Mouse (Mus musculus) forebrain, embryonic 10.5 days (tissue): ENCODE data around the gene Cntnap2. TPM values are rescaled to one million over a fixed set of nuclear protein-coding genes. Genes with fewer than 3 reads are reported as not detected.

Experiments used
- DNase-seq: peaks from one replicate; pipeline ENCODE4 v3.0.0-alpha.2; 2017; ENCODE audit warnings: low spot score; ENCODE audit errors: extremely low spot score
- H3K27ac ChIP-seq: fragments of 300-500 bp; sonication (generic); 2 replicates; pipeline ENCODE4 v1.5.1; 2016; ENCODE audit warnings: mild to moderate bottlenecking
- H3K27me3 ChIP-seq: fragments of 300-500 bp; sonication (generic); 2 replicates; pipeline ENCODE4 v1.6.1; 2016; ENCODE audit warnings: mild to moderate bottlenecking; ENCODE audit not compliant: poor library complexity, severe bottlenecking
- H3K36me3 ChIP-seq: fragments of 300-500 bp; sonication (generic); replicated peaks from 2 replicates; pipeline ENCODE4 v1.6.1; 2016; ENCODE audit warnings: mild to moderate bottlenecking, moderate library complexity
- H3K4me1 ChIP-seq: fragments of 300-500 bp; sonication (generic); 2 replicates; pipeline ENCODE4 v1.6.1; 2016
- H3K4me3 ChIP-seq: fragments of 300-500 bp; sonication (generic); 2 replicates; pipeline ENCODE4 v1.5.1; 2016; ENCODE audit warnings: mild to moderate bottlenecking, moderate library complexity
- H3K9me3 ChIP-seq: fragments of 300-500 bp; sonication (generic); 2 replicates; pipeline ENCODE4 v1.6.1; 2016; ENCODE audit warnings: mild to moderate bottlenecking, moderate library complexity
- WGBS: fragments of 180-500 bp; shearing (Covaris S2); methylation state at CpG from one replicate; pipeline ENCODE4 v1.1.7; 2016; 5-methylcytosine and 5-hydroxymethylcytosine counted together
- polyA plus RNA-seq: library from polyadenylated mRNA; unstranded; fragments of >200 nt; fragmentation: Nextera tagmentation; extraction: Ambion mirVana; gene quantifications from 2 replicates; pipeline ENCODE4 v1.2.1, GENCODE M21; 2016

Cntnap2 gene
- polyA plus RNA-seq, 1 experiment from 2014 or later: 89.3 TPM

DNA sequence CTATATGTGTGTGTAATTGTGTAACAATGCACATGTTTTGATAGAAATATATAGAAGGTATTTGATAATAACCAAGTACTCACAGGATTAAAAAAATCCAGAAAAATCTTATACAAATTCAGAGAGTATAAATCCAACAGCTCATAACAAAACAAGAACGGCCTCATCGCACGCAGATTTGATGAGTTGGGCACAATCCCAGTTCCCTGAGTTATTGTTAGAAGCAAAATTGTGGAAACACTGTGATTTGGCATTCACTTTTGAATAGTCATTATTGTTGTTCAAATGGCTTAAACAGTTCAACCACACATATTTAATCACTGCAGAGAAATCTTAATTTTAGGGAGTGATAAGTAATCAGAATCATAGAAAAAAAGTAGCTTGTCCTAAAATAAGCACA is 928.9 kb downstream of the Cntnap2 start:
- 91% methylated on average over 3 of the region's 3 CpGs for whole genome bisulfite sequencing
- no peaks in the 10 kb centered on the region for H3K36me3 ChIP-seq
- DNase-seq: no peak

DNA sequence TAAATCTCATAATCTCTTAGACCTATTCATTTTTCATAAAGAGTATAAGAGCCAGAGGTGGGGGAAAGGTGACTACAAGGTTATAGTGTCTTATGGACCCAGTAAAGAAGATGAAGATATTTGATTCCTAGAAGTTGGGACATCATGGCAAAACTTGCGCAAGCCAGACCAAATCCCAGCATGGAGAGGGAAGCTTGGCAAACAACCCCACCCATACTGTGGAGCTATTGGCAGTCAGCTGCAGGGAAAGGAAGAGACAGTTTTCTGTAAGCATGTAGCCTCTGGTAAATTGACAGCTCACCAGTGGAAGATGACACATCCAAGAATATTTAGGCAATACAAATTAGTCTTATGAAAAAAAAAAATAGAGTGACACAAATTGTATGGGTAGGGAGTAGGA is 931.9 kb downstream of the Cntnap2 start:
- Histone ChIP-seq H3K27ac (no peak overlapping the region), H3K4me1 (peaks cover 4% of the 10 kb centered on the region; the same call in 1 of the 2 replicates), H3K9me3 (no peaks in the 10 kb centered on the region), H3K27me3 (no peaks in the 10 kb centered on the region), H3K36me3 (no peaks in the 10 kb centered on the region), H3K4me3 (no peak overlapping the region)
- DNase-seq: no peak
- WGBS: 89% methylated on average over 1 of the region's 1 CpGs

More for the DNA sequence above, 928.9 kb downstream of the Cntnap2 start:
- Histone ChIP-seq H3K4me3 (no peak overlapping the region), H3K4me1 (peaks cover 4% of the 10 kb centered on the region; the same call in 1 of the 2 replicates), H3K27ac (no peak overlapping the region), H3K27me3 (no peaks in the 10 kb centered on the region), H3K9me3 (no peaks in the 10 kb centered on the region)

- DNase-seq: no peak
- 86% methylated on average over 2 of the region's 2 CpGs for WGBS
- Histone ChIP-seq H3K4me1 (no peaks in the 10 kb centered on the region), H3K9me3 (no peaks in the 10 kb centered on the region), H3K27ac (no peak overlapping the region), H3K4me3 (no peak overlapping the region), H3K27me3 (no peaks in the 10 kb centered on the region), H3K36me3 (no peaks in the 10 kb centered on the region)
These were observed 963.5 kb downstream of the Cntnap2 start for GRCm38 (mm10) chr6:46022515-46023143.

DNA sequence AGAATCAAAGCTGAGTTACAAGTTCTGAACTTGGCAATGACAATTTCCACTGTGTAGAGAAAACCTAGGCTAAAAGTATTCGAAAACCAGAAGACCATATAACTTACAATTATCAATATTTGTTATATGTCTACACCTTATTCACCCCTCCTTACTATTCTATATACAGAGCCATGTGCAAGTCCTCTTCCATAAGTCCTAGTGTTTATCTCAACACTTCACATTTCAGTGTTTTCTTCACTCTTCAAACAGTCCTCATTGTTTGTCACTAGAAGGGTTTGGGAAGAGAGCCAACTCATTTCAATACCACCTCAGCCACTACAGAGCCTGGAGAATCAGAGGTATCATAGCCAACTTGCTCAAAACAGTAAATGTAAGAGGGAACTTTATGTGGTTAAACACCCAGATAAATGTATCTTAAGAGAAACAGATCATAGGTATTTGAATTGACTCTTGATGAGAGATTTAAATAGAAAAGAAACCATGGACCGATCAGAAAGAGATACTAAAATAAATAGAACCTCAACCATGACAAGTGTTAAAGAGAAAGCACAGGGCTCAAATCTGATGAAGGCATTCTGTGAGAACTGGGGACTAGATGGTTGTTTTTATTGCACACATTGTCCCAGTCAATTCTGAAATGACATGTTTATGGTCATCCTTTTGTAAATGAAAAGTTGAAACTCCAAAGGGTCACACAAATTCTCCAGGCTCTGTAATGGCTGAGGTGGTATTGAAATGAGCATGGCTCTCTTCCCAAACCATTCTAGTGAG is 972.9 kb downstream of the Cntnap2 start:
- Histone ChIP-seq H3K36me3 (no peaks in the 10 kb centered on the region), H3K4me1 (no peaks in the 10 kb centered on the region), H3K4me3 (no peak overlapping the region), H3K27ac (no peak overlapping the region), H3K27me3 (no peaks in the 10 kb centered on the region), H3K9me3 (no peaks in the 10 kb centered on the region)
- WGBS: 83% methylated on average over 2 of the region's 2 CpGs
- no peak for DNase-seq

GRCm38 (mm10) chr6:46033108-46033507 is 974.0 kb downstream of the Cntnap2 start:
- no peak for DNase-seq
- WGBS: 80% methylated on average over 2 of the region's 2 CpGs
- Histone ChIP-seq H3K27ac (no peak overlapping the region), H3K9me3 (no peaks in the 10 kb centered on the region), H3K36me3 (no peaks in the 10 kb centered on the region), H3K4me3 (no peak overlapping the region), H3K4me1 (no peaks in the 10 kb centered on the region), H3K27me3 (no peaks in the 10 kb centered on the region)

DNA sequence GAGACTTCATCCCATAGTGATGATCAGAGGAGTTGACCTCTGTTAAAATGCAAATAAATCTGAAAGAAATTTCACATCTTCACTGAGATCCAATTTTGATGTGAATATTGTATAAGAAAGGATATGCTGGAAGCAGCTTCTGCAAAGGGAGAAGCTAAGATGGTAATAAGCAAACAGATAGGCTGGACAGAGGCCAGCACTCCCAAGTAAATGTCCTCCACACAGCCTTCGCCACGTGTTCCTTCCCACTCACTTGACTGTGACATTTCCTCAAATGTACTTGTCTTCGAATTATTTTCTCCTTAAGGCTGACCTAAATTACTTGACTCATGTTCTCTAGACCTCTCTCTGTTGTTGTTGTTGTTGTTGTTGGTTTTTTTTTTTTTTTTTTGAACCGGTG is 981.5 kb downstream of the Cntnap2 start:
- Histone ChIP-seq H3K36me3 (no peaks in the 10 kb centered on the region), H3K4me3 (no peak overlapping the region), H3K27me3 (no peaks in the 10 kb centered on the region), H3K9me3 (no peaks in the 10 kb centered on the region), H3K27ac (no peak overlapping the region), H3K4me1 (no peaks in the 10 kb centered on the region)
- no peak for DNase-seq
- WGBS: 92% methylated on average over 4 of the region's 4 CpGs

GRCm38 (mm10) chr6:46080236-46080635 is 1021.1 kb downstream of the Cntnap2 start:
- DNase-seq: peak; percentile 16
- H3K4me1 ChIP-seq: peaks cover 8% of the 10 kb centered on the region
- H3K27me3 ChIP-seq: peaks cover 13% of the 10 kb centered on the region; the same call in 1 of the 2 replicates
- no peak overlapping the region for H3K4me3 ChIP-seq
- WGBS: 39% methylated on average over 2 of the region's 2 CpGs
- H3K36me3 ChIP-seq: no peaks in the 10 kb centered on the region
- H3K27ac ChIP-seq: no peak overlapping the region
- H3K9me3 ChIP-seq: no peaks in the 10 kb centered on the region

- H3K4me1 ChIP-seq: peaks cover 8% of the 10 kb centered on the region
- H3K36me3 ChIP-seq: no peaks in the 10 kb centered on the region
- no peak overlapping the region for H3K4me3 ChIP-seq
- no peak overlapping the region for H3K27ac ChIP-seq
- H3K9me3 ChIP-seq: no peaks in the 10 kb centered on the region
- DNase-seq: no peak
- H3K27me3 ChIP-seq: peaks cover 13% of the 10 kb centered on the region; the same call in 1 of the 2 replicates
These were observed 1022.3 kb downstream of the Cntnap2 start for GRCm38 (mm10) chr6:46081432-46081831.

- 88% methylated on average over 1 of the region's 1 CpGs for WGBS
These were observed 1084.2 kb downstream of the Cntnap2 start for GRCm38 (mm10) chr6:46143189-46143841.

GRCm38 (mm10) chr6:46166837-46167236 is 1107.7 kb downstream of the Cntnap2 start:
- Histone ChIP-seq H3K4me1 (no peaks in the 10 kb centered on the region), H3K27ac (no peak overlapping the region), H3K36me3 (no peaks in the 10 kb centered on the region), H3K4me3 (no peak overlapping the region), H3K27me3 (no peaks in the 10 kb centered on the region), H3K9me3 (no peaks in the 10 kb centered on the region)
- DNase-seq: no peak
- 82% methylated on average over 1 of the region's 1 CpGs for WGBS

More at GRCm38 (mm10) chr6:46143189-46143841, 1084.2 kb downstream of the Cntnap2 start:
- Histone ChIP-seq H3K27ac (no peak overlapping the region), H3K4me1 (peaks cover 16% of the 10 kb centered on the region), H3K27me3 (no peaks in the 10 kb centered on the region), H3K9me3 (no peaks in the 10 kb centered on the region), H3K36me3 (no peaks in the 10 kb centered on the region), H3K4me3 (no peak overlapping the region)
- DNase-seq: no peak

GRCm38 (mm10) chr6:46197298-46197697 is 1138.1 kb downstream of the Cntnap2 start:
- no peak overlapping the region for H3K27ac ChIP-seq
- H3K9me3 ChIP-seq: no peaks in the 10 kb centered on the region
- WGBS: 90% methylated on average over 2 of the region's 2 CpGs
- no peak for DNase-seq
- no peaks in the 10 kb centered on the region for H3K4me1 ChIP-seq
- H3K36me3 ChIP-seq: no peaks in the 10 kb centered on the region
- no peak overlapping the region for H3K4me3 ChIP-seq
- peaks cover 5% of the 10 kb centered on the region; the same call in 1 of the 2 replicates for H3K27me3 ChIP-seq

- Histone ChIP-seq H3K4me1 (no peaks in the 10 kb centered on the region), H3K36me3 (no peaks in the 10 kb centered on the region), H3K4me3 (no peak overlapping the region), H3K27ac (no peak overlapping the region), H3K27me3 (no peaks in the 10 kb centered on the region), H3K9me3 (no peaks in the 10 kb centered on the region)
- WGBS: 97% methylated on average over 4 of the region's 4 CpGs
- no peak for DNase-seq
These were observed 1142.7 kb downstream of the Cntnap2 start for GRCm38 (mm10) chr6:46201828-46202227.

- Histone ChIP-seq H3K27ac (no peak overlapping the region), H3K4me3 (no peak overlapping the region), H3K27me3 (no peaks in the 10 kb centered on the region), H3K4me1 (no peaks in the 10 kb centered on the region), H3K36me3 (no peaks in the 10 kb centered on the region), H3K9me3 (no peaks in the 10 kb centered on the region)
- no peak for DNase-seq
- WGBS: 81% methylated on average over 2 of the region's 2 CpGs
These were observed 1146.4 kb downstream of the Cntnap2 start for GRCm38 (mm10) chr6:46205531-46205930.
